Mouse (Mus musculus) myocyte (in vitro differentiated cells): ENCODE data around the gene Tnnt3.

Source experiments
- CEBPB ChIP-seq: IDR thresholded peaks from 2 replicates; pipeline ENCODE4 v1.6.1; 2011; ENCODE audit warnings: mild to moderate bottlenecking, moderate library complexity; ENCODE audit not compliant: poor library complexity, insufficient read depth, severe bottlenecking
- MAX ChIP-seq: IDR thresholded peaks from one replicate; pipeline ENCODE4 v1.6.1; 2011; ENCODE audit warnings: low read depth, mild to moderate bottlenecking, control low read depth
- MYOD1 ChIP-seq, 3 experiments: IDR thresholded peaks; one replicate each; pipeline ENCODE4 v1.6.1; 2011; ENCODE audit warnings: control low read depth in 2 of 3, low read depth in 2 of 3, mild to moderate bottlenecking in 2 of 3, moderate library complexity in 1 of 3; ENCODE audit not compliant: insufficient read length in 2 of 3, control insufficient read depth in 1 of 3
- MYOG ChIP-seq, 3 experiments: IDR thresholded peaks; one replicate each; pipeline ENCODE4 v1.6.1; 2011; ENCODE audit warnings: control low read depth in 2 of 3, low read depth in 2 of 3, mild to moderate bottlenecking in 2 of 3; ENCODE audit not compliant: insufficient read length in 2 of 3, control insufficient read depth in 1 of 3, insufficient read depth in 1 of 3
- POLR2A ChIP-seq: IDR thresholded peaks from one replicate; pipeline ENCODE4 v1.6.1; 2011; ENCODE audit warnings: low read depth, mild to moderate bottlenecking, control low read depth, moderate library complexity; ENCODE audit not compliant: insufficient read length
- POLR2AphosphoS2 ChIP-seq: IDR thresholded peaks from one replicate; pipeline ENCODE4 v1.6.1; 2011; ENCODE audit warnings: low read depth, control low read depth; ENCODE audit not compliant: insufficient read length
- TCF12 ChIP-seq: IDR thresholded peaks from one replicate; pipeline ENCODE4 v1.6.1; 2011; ENCODE audit warnings: mild to moderate bottlenecking, control low read depth; ENCODE audit not compliant: poor library complexity, insufficient read depth, severe bottlenecking
- USF1 ChIP-seq: IDR thresholded peaks from one replicate; pipeline ENCODE4 v1.6.1; 2011; ENCODE audit warnings: low read depth, mild to moderate bottlenecking, control low read depth, moderate library complexity

DNA sequence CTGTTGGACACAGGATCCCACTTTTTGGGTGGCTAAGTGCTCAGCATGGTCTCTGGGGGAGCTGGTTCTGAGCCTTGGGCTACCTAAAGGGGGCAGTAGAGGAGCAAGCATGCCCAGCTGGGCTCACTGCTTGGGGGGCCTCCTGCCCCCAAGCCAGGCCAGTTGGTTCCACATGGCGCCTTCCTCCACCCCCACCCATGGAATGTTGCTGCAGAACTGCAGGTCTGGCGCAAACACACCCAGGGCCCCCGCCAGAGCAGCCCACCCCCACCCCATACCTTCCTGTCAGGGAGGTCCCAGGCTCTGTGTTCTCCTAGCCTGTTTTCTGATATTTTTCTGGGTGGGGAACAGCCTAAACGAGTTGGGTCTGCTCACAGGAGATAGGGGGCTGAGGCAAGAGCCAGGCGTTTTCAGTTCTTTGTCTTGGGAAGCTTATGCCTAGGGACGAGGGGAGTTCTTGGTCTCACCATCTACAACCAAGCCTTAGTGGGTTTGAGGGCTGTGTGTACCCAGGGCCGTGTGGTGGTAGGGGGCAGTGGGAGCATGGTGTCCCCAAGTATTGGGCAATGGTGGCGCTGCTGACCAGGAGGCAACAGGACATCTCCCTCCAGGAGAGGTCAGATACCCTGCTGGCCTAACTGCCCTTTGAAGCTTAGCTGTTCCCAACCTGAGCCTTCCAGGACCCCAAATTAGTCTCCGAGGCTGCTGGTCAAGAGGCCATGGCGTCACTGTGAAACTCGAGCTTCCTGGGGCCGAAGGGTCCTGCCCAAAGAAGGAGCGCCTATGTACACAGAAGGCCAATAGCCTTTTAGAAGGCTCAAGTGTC lies 54.2 kb downstream of the Tnnt3 start:
- peak in 1 of 3 experiments; percentile 63 for TF ChIP-seq MYOD1 (IDR thresholded peaks at IDR 0.05; ENCODE audit: control insufficient read depth in 1 of 3, insufficient read length in 2 of 3, low read depth in 2 of 3)
- peak; percentile 50 for TF ChIP-seq POLR2A
- no peak for TF ChIP-seq MAX
- peak in 2 of 3 experiments; percentile 12 to 70 for TF ChIP-seq MYOG (IDR thresholded peaks at IDR 0.05; ENCODE audit: control insufficient read depth in 1 of 3, insufficient read depth in 1 of 3, insufficient read length in 2 of 3, low read depth in 2 of 3)
- TF ChIP-seq TCF12 = no peak
- no peak for TF ChIP-seq USF1
- no peak for TF ChIP-seq CEBPB
- peak; percentile 56 for TF ChIP-seq POLR2AphosphoS2
